Mouse (Mus musculus) splenic B cell, adult 2 months (primary cell): ENCODE measurements around the gene Wdr89.
A peak's percentile ranks its signal among the peaks of the same experiment; 100 is the strongest.

ENCODE experiments used
- DNase-seq: peaks from one replicate; pipeline ENCODE4 v3.0.0-alpha.2; 2011; ENCODE audit warnings: low read depth, low spot score
- H3K27me3 ChIP-seq: 2 replicates; pipeline ENCODE4 v1.6.1; 2012; ENCODE audit warnings: mild to moderate bottlenecking, low read length, moderate library complexity, mixed read lengths; ENCODE audit not compliant: control insufficient read depth, poor library complexity, insufficient read depth, severe bottlenecking
- H3K36me3 ChIP-seq: 2 replicates; pipeline ENCODE4 v1.6.1; 2012; ENCODE audit warnings: mild to moderate bottlenecking, low read length, moderate library complexity, mixed read lengths; ENCODE audit not compliant: control insufficient read depth, poor library complexity, insufficient read depth, severe bottlenecking

The Wdr89 gene

GRCm38 (mm10) chr12:75683598-75683997 is 14.3 kb upstream of the Wdr89 start:
- Histone ChIP-seq H3K36me3 (no peaks in the 10 kb centered on the region), H3K27me3 (no peaks in the 10 kb centered on the region)
- no peak for DNase-seq

DNA sequence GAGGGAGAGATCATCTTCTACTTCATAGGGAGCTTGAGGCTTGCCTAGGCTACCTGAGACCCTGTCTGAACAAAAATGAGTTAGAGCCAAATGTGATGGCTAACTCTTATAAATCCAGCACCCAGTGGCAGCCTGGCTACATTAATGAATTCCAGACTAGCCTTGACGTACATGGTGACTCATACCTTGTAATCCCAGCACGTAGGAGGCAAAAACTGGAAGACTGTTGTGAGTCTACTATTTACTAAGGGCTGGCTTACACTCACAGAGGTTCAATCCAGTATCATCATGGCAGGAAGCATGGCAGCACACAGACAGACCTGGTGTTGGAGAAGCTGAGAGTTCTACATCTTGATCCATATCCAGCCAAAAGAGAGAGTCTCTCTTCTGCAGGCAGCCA is 13.5 kb upstream of the Wdr89 start:
- Histone ChIP-seq H3K36me3 (no peaks in the 10 kb centered on the region), H3K27me3 (no peaks in the 10 kb centered on the region)
- no peak for DNase-seq

- no peaks in the 10 kb centered on the region for H3K27me3 ChIP-seq
- no peak for DNase-seq
- no peaks in the 10 kb centered on the region for H3K36me3 ChIP-seq
Observed at GRCm38 (mm10) chr12:75681101-75681500, 11.8 kb upstream of the Wdr89 start.

DNA sequence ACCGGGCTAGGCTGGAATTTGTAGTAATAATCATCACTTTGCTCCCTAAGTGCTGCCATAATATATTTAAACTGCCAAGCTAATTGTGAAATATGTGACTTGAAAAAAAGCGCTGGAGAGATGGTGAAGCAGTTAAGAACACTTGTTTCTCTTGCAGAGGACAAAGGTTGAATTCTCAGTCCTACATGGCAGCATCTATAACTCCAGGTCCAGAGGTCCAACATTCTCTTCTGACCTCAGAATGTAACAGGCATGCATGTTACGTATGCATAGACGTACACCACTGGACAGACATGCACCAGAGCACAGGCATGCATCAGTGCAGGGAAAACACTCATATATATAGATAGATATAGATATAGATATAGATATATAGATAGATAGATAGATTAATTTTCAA is 9.1 kb upstream of the Wdr89 start:
- no peaks in the 10 kb centered on the region for H3K27me3 ChIP-seq
- H3K36me3 ChIP-seq, result no peaks in the 10 kb centered on the region
- no peak for DNase-seq

DNA sequence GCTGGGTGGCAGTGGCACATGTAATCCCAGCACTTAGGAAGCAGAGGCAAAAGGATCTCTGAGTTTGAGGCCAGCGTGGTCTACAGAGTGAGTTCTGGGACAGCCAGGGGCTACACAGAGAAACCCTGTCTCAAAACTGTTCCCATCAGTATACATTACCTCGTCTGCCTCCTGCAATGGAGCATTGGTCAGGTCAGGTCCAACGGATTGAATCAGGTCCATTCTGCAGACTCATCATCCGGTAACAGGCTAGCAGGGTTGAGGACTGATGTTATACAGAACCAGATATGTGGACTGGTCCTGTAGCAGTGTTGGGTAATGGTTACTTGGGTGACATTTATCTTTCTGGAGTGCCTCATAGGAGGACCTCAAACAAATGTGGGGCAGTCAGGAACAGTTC is 3.3 kb upstream of the Wdr89 start:
- no peak for DNase-seq

DNA sequence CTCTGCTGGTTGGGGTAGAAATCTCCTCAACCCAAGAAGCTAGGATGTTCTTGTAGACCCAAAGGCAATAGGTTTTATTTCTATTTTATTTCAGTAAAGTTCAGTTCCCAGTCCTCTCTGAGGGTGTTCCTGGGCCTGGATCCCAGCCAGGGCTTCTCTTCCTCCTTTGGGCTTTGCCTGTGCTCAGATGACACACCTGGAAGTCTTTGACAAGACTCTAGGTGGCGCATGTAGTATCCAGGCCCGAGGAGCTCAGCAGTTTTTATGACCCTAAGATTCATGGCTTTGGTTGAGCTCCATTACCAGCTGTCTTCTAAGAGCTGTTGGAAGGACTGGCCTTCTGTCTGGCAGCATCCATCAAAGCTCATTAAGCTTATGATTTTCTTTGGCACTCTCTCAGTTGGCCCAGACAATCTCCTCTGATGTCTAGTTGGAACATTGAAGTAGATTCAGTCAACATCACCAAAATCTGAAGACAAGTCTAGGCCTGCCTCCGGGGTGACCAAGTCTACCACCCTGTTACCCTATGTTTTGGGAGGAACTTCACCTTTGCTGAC is 2.5 kb upstream of the Wdr89 start:
- Histone ChIP-seq H3K36me3 (no peaks in the 10 kb centered on the region), H3K27me3 (no peaks in the 10 kb centered on the region)
- peak; percentile 36 for DNase-seq

More for the DNA sequence above, 3.3 kb upstream of the Wdr89 start:
- H3K36me3 ChIP-seq, result no peaks in the 10 kb centered on the region
- no peaks in the 10 kb centered on the region for H3K27me3 ChIP-seq

DNA sequence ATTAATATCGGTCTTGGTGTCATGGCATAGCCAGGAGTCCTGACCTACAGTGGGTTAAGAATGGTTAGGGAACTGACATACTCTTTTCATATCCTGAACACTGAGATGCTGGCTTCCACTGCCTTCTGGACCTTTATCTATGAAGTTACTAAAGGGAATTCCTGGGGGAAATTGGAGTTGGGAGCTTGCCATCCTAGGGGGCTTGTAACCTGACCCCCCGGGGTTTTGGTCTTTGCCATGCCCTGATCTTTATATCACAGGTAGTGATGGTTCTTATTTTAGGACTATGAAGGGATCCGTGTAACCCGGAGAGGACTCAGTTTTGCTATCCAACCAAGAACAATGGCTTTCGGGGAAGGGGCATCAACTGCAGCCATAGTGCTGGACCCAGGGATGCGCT is 1.3 kb upstream of the Wdr89 start:
- no peak for DNase-seq
- H3K36me3 ChIP-seq, result no peaks in the 10 kb centered on the region
- no peaks in the 10 kb centered on the region for H3K27me3 ChIP-seq

DNA sequence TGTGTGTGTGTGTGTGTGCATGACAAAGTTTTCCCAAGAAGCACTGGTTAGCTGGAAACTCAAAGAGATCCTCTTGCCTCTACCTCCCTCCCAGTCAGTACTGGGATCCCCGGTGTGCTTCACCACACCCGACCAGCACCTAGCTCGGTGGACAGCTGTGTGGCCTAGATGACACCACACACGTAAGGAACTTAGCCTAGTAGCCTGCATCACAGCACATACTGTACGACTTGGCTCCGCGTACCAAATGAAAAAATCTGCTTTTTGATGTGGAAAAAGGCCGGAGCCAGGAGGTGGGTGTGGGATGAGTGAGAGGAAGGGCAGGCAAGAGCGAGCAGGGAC is 450 bp downstream of the Wdr89 start:
- Histone ChIP-seq H3K36me3 (no peaks in the 10 kb centered on the region), H3K27me3 (no peaks in the 10 kb centered on the region)
- DNase-seq, result no peak

GRCm38 (mm10) chr12:75668221-75668620 is 1.1 kb downstream of the Wdr89 start:
- H3K36me3 ChIP-seq, result no peaks in the 10 kb centered on the region
- no peaks in the 10 kb centered on the region for H3K27me3 ChIP-seq
- no peak for DNase-seq

DNA sequence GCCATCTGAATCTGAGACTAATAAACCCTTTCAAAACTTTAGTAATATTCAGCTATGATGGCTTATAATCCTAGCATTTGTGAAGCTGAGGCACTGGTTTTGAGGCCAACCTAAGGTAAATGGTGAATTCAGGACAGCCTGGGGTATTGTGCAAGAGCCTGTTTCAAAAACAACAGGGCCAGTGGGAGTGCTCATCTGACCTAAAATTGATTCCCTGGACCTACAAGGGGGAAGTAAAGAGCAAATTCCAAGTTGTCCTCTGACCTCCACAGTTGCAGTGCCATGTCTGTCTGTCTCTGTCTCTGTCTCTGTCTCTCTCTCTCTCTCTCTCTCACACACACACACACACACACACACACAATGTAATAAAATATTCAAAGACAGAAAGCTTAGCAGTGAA is 2.4 kb downstream of the Wdr89 start:
- no peak for DNase-seq
- no peaks in the 10 kb centered on the region for H3K27me3 ChIP-seq
- H3K36me3 ChIP-seq, result no peaks in the 10 kb centered on the region

DNA sequence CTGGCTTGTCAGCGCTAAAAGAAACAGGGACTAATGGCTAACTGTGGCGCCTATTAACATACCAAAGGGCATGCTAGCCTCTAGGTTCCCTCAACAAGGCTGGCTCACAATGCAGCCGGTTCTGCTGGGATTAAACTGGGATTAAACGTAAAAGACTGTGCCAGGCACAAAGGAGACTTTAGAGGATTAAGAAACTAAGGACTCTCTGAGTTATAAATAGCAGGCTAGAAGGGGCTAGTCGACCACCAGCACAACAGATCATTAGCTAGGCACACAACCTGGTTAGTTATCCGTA is 4.9 kb downstream of the Wdr89 start:
- no peaks in the 10 kb centered on the region for H3K36me3 ChIP-seq
- H3K27me3 ChIP-seq, result no peaks in the 10 kb centered on the region
- no peak for DNase-seq

GRCm38 (mm10) chr12:75663646-75664515 is 5.5 kb downstream of the Wdr89 start:
- Histone ChIP-seq H3K36me3 (no peaks in the 10 kb centered on the region), H3K27me3 (no peaks in the 10 kb centered on the region)
- DNase-seq, result no peak

- Histone ChIP-seq H3K27me3 (no peaks in the 10 kb centered on the region), H3K36me3 (no peaks in the 10 kb centered on the region)
- no peak for DNase-seq
Observed at GRCm38 (mm10) chr12:75662376-75662775, 7.0 kb downstream of the Wdr89 start.

DNA sequence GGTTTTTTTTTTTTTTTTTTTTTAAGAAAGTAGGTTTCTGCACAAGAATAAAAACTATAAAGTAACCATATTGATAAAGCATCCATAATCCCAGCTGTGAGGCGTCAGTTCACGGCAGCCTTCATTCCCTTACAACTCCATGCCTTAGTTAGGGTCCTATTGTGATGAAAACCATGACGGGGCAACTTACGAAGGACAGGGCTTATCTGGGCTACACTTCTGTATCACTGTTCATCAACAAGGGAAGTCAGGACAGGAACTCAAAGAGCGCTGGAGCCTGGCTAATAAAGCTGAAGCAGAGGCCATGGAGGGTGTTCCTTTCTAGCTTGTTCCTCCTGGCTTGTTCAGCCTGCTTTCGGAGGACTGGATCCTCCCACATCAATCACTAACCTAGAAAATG is 10.9 kb downstream of the Wdr89 start:
- H3K27me3 ChIP-seq, result no peaks in the 10 kb centered on the region
- DNase-seq, result no peak
- H3K36me3 ChIP-seq, result no peaks in the 10 kb centered on the region

DNA sequence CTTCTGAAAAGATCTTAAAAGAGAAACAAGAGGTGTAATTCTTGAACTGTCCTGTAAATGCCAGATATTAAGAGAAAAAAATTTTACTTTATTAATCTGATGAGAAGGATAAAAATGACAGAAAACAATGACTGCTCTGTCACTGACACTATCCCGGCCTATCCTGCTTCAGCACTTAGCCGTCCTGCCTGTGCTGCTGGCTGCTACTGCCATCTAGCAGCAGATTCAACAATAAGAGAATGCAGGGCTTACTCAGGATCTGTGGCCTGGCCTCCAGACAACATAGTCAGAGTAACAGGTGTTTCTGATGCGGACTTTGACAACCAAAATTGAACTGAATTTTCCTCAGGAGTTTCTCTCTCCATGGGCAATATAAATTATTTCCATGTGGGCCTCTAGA is 12.8 kb downstream of the Wdr89 start:
- H3K36me3 ChIP-seq, result no peaks in the 10 kb centered on the region
- no peaks in the 10 kb centered on the region for H3K27me3 ChIP-seq
- peak; percentile 11 for DNase-seq

- DNase-seq, result no peak
- no peaks in the 10 kb centered on the region for H3K27me3 ChIP-seq
Observed at GRCm38 (mm10) chr12:75654247-75654801, 15.0 kb downstream of the Wdr89 start.

More at GRCm38 (mm10) chr12:75654247-75654801, 15.0 kb downstream of the Wdr89 start:
- H3K36me3 ChIP-seq, result no peaks in the 10 kb centered on the region
